23 mouse cellular contexts compared by ENCODE assay signal in genomic region chr9:120081967-120082366, GRCm38 (mm10). TPM values are rescaled to one million over a fixed set of nuclear protein-coding genes. Genes with fewer than 3 reads are reported as not detected.
DNase-seq lines count a peak whose midpoint lies in the region; ATAC-seq and TF ChIP-seq lines count a peak whose summit lies in the region.
"Had no signal": no experiment of that assay in that cellular context is flagged by ENCODE, and none has a peak within 500 bp of the region (broad histone marks: within the 10 kb centered on the region; RNA-seq: fewer than 3 reads in every experiment).

No protein-coding gene starts in this region.

- 0 out of 2 replicates have a peak, but pooled peaks cover 3% of the 10 kb centered on the region for H3K27me3 ChIP-seq in midbrain, postnatal 0 days (ENCODE audit: insufficient read depth, low read length)
- no peaks in the 10 kb centered on the region for H3K27me3 ChIP-seq in midbrain, embryonic 13.5 days
- H3K27me3 ChIP-seq: midbrain, embryonic 15.5 days had no signal

- no peak overlapping the region for H3K27ac ChIP-seq in midbrain, postnatal 0 days (ENCODE audit: low read depth, low read length)
- no peak overlapping the region for H3K27ac ChIP-seq in midbrain, embryonic 13.5 days
- H3K27ac ChIP-seq: embryonic facial prominence, embryonic 10.5 days; heart, adult 2 months; hindbrain, embryonic 12.5 days; kidney, postnatal 0 days; liver, embryonic 12.5 days; macrophage; midbrain, embryonic 15.5 days had no signal

- no peak for DNase-seq in frontal cortex, postnatal 10 days (ENCODE audit: low spot score in 2 of 2)
- peak; percentile 40 for DNase-seq in midbrain, postnatal 0 days (ENCODE audit: low spot score)
- peak; percentile 82 for DNase-seq in layer of hippocampus, adult 9-11 months
- DNase-seq in right cerebral cortex, postnatal 4 days, result peak; percentile 41
- DNase-seq in natural killer cell, adult 2 months (ENCODE audit: low spot score in 2 of 2), result no peak
- DNase-seq in lung, postnatal 4 days, result no peak
- DNase-seq: B cell, adult 2 months; gastrocnemius, postnatal 10 days; heart, adult 2 months had no signal

- H3K36me3 ChIP-seq in midbrain, postnatal 0 days (ENCODE audit: insufficient read depth, low read length), result no peaks in the 10 kb centered on the region
- no peaks in the 10 kb centered on the region for H3K36me3 ChIP-seq in midbrain, embryonic 13.5 days
- H3K36me3 ChIP-seq: embryonic facial prominence, embryonic 10.5 days; hindbrain, embryonic 12.5 days; liver, embryonic 12.5 days; midbrain, embryonic 15.5 days had no signal

- H3K4me3 ChIP-seq in midbrain, postnatal 0 days (ENCODE audit: low read depth, low read length), result no peak overlapping the region
- H3K4me3 ChIP-seq in midbrain, embryonic 13.5 days (replicated peaks), result no peak overlapping the region
- H3K4me3 ChIP-seq: embryonic facial prominence, embryonic 10.5 days; heart, adult 2 months; hindbrain, embryonic 12.5 days; liver, embryonic 12.5 days; midbrain, embryonic 15.5 days had no signal

- TF ChIP-seq CTCF in midbrain, postnatal 0 days (IDR thresholded peaks at IDR 0.05), result no peak

- no peaks in the 10 kb centered on the region for H3K9me3 ChIP-seq in midbrain, postnatal 0 days (ENCODE audit: low read length)
- no peaks in the 10 kb centered on the region for H3K9me3 ChIP-seq in midbrain, embryonic 13.5 days
- H3K9me3 ChIP-seq: embryonic facial prominence, embryonic 10.5 days; hindbrain, embryonic 12.5 days; liver, embryonic 12.5 days; midbrain, embryonic 15.5 days had no signal

- WGBS in midbrain, postnatal 0 days, result 68% methylated on average over 5 of the region's 5 CpGs
- 75% methylated on average over 5 of the region's 5 CpGs for whole genome bisulfite sequencing in midbrain, embryonic 13.5 days

- H3K4me2 ChIP-seq in midbrain, postnatal 0 days (ENCODE audit: low read depth, low read length, poor library complexity, severe bottlenecking), result no peak overlapping the region
- H3K4me2 ChIP-seq in midbrain, embryonic 13.5 days (replicated peaks), result no peak overlapping the region
- H3K4me2 ChIP-seq: hindbrain, embryonic 12.5 days; liver, embryonic 12.5 days; lung, embryonic 14.5 days; midbrain, embryonic 15.5 days had no signal

- ATAC-seq in frontal cortex, adult (ENCODE audit: low TSS enrichment), result peak; percentile 47; the same call in 1 of the 2 replicates
- no peak for ATAC-seq in midbrain, postnatal 0 days (ENCODE audit: low FRiP score)
- no peak for ATAC-seq in midbrain, embryonic 13.5 days
- ATAC-seq: forebrain, embryonic 16.5 days; intestine, embryonic 16.5 days; liver, embryonic 12.5 days; midbrain, embryonic 15.5 days had no signal

- no peaks in the 10 kb centered on the region for H3K4me1 ChIP-seq in midbrain, postnatal 0 days (ENCODE audit: insufficient read depth, low read length)
- H3K4me1 ChIP-seq in midbrain, embryonic 13.5 days (replicated peaks), result no peaks in the 10 kb centered on the region
- H3K4me1 ChIP-seq: embryonic facial prominence, embryonic 10.5 days; hindbrain, embryonic 12.5 days; liver, embryonic 12.5 days; midbrain, embryonic 15.5 days had no signal

- no peak overlapping the region for H3K9ac ChIP-seq in midbrain, postnatal 0 days (replicated peaks; ENCODE audit: low read length, poor library complexity, severe bottlenecking)
- H3K9ac ChIP-seq in midbrain, embryonic 13.5 days (replicated peaks), result no peak overlapping the region
- H3K9ac ChIP-seq: hindbrain, embryonic 12.5 days; liver, embryonic 12.5 days; lung, embryonic 14.5 days; midbrain, embryonic 15.5 days had no signal

RNA-seq across cellular contexts. Expression of gene Ccr8, which starts 9.9 kb away (rescaled TPM):
- not detected in 2 replicates for total RNA-seq in midbrain, postnatal 0 days (2014; rRNA removed)
- not detected in 2 replicates for polyA plus RNA-seq in midbrain, postnatal 0 days (2015; fragmentation: Nextera tagmentation; extraction: Ambion mirVana)
- not detected in 2 replicates for polyA plus RNA-seq in midbrain, embryonic 13.5 days (2015; fragmentation: Nextera tagmentation; extraction: Ambion mirVana)
- total RNA-seq: adrenal gland, postnatal 14 days; heart, adult 2 months had no signal
- polyA plus RNA-seq: embryonic facial prominence, embryonic 10.5 days; forebrain, embryonic 16.5 days; heart, adult 2 months; heart, postnatal 0 days; hindbrain, embryonic 12.5 days; kidney, postnatal 0 days; limb, embryonic 11.5 days; liver, embryonic 12.5 days; macrophage; midbrain, embryonic 15.5 days had no signal

RNA-seq across cellular contexts. Expression of gene Cx3cr1, which starts 12.3 kb away (rescaled TPM):
- 12.6 and 19.3 TPM in 2 replicates for total RNA-seq in midbrain, postnatal 0 days (2014; rRNA removed)
- polyA plus RNA-seq in midbrain, postnatal 0 days (2015; fragmentation: Nextera tagmentation; extraction: Ambion mirVana), result 6.8 and 9.0 TPM in 2 replicates
- polyA plus RNA-seq in midbrain, embryonic 13.5 days (2015; fragmentation: Nextera tagmentation; extraction: Ambion mirVana), result 6.1 and 6.6 TPM in 2 replicates

RNA-seq across cellular contexts. Expression of gene Slc25a38, which starts 28.2 kb away (rescaled TPM):
- total RNA-seq in midbrain, postnatal 0 days (2014; rRNA removed), result 46.6 and 60.0 TPM in 2 replicates
- polyA plus RNA-seq in midbrain, postnatal 0 days (2015; fragmentation: Nextera tagmentation; extraction: Ambion mirVana), result 35.3 and 37.8 TPM in 2 replicates
- polyA plus RNA-seq in midbrain, embryonic 13.5 days (2015; fragmentation: Nextera tagmentation; extraction: Ambion mirVana), result 37.2 and 39.2 TPM in 2 replicates

RNA-seq across cellular contexts. Expression of gene Rpsa, which starts 45.5 kb away (rescaled TPM):
- 1,524 and 1,627 TPM in 2 replicates for total RNA-seq in midbrain, postnatal 0 days (2014; rRNA removed)
- polyA plus RNA-seq in midbrain, postnatal 0 days (2015; fragmentation: Nextera tagmentation; extraction: Ambion mirVana), result 876 and 966 TPM in 2 replicates
- 935 and 992 TPM in 2 replicates for polyA plus RNA-seq in midbrain, embryonic 13.5 days (2015; fragmentation: Nextera tagmentation; extraction: Ambion mirVana)

RNA-seq across cellular contexts. Expression of gene Xirp1, which starts 58.6 kb away (rescaled TPM):
- 0.05 TPM in 1 of 2 replicates, not detected in the other for total RNA-seq in midbrain, postnatal 0 days (2014; rRNA removed)
- not detected in 2 replicates for polyA plus RNA-seq in midbrain, postnatal 0 days (2015; fragmentation: Nextera tagmentation; extraction: Ambion mirVana)
- 0.03 TPM in 1 of 2 replicates, not detected in the other for polyA plus RNA-seq in midbrain, embryonic 13.5 days (2015; fragmentation: Nextera tagmentation; extraction: Ambion mirVana)
- polyA plus RNA-seq: forebrain, embryonic 16.5 days; limb, embryonic 11.5 days; macrophage; midbrain, embryonic 15.5 days had no signal

Comparison
In these comparisons a context has a peak if more than half of its experiments do, and no peak if none do; other contexts are left out.
1. DNase-seq: peak in midbrain, postnatal 0 days (single experiment), layer of hippocampus, adult 9-11 months (single experiment) and right cerebral cortex, postnatal 4 days (single experiment); none in frontal cortex, postnatal 10 days (0 of 2), natural killer cell, adult 2 months (0 of 2) and lung, postnatal 4 days (0 of 2).